Mouse (Mus musculus) mesoderm, embryonic 11.5 days (tissue): ENCODE data around the gene Pias4.
"Not testable (repeated sequence)": the region's sequence is repeated elsewhere in the genome, so short reads cannot be mapped to it uniquely, and the experiment has no call there.

Experiments used
- DNase-seq: peaks from one replicate; pipeline ENCODE4 v3.0.0-alpha.2; 2012; ENCODE audit warnings: low read depth, low spot score

Pias4 gene

GRCm38 (mm10) chr10:81191342-81191982 is 23.7 kb upstream of the Pias4 start:
- DNase-seq = no peak

- DNase-seq = no peak
Observed at GRCm38 (mm10) chr10:81190912-81191321, 23.2 kb upstream of the Pias4 start.

- DNase-seq = no peak
Observed at GRCm38 (mm10) chr10:81190236-81190911, 22.7 kb upstream of the Pias4 start.

GRCm38 (mm10) chr10:81189821-81190220 is 22.1 kb upstream of the Pias4 start:
- DNase-seq = no peak

- no peak for DNase-seq
Observed at GRCm38 (mm10) chr10:81187161-81187560, 19.4 kb upstream of the Pias4 start.

- peak; percentile 61 for DNase-seq
Observed at GRCm38 (mm10) chr10:81184765-81185164, 17.0 kb upstream of the Pias4 start.

- no peak for DNase-seq
Observed at GRCm38 (mm10) chr10:81183805-81184204, 16.1 kb upstream of the Pias4 start, which contains the start of gene 4930442H23Rik. Gene 4930442H23Rik (minus strand): TSS chr10:81183849.

- peak; percentile 100 for DNase-seq
Observed at GRCm38 (mm10) chr10:81182336-81183333, 14.9 kb upstream of the Pias4 start, which contains the start of gene Dapk3. Gene Dapk3 (plus strand): TSS chr10:81183005.

- DNase-seq = not testable (repeated sequence)
Observed at GRCm38 (mm10) chr10:81181860-81182259, 14.1 kb upstream of the Pias4 start.

- DNase-seq = no peak
Observed at GRCm38 (mm10) chr10:81180946-81181345, 13.2 kb upstream of the Pias4 start.

GRCm38 (mm10) chr10:81179451-81180342 is 12.0 kb upstream of the Pias4 start:
- no peak for DNase-seq

GRCm38 (mm10) chr10:81178927-81179326 is 11.2 kb upstream of the Pias4 start:
- DNase-seq = no peak

- DNase-seq = no peak
Observed at GRCm38 (mm10) chr10:81177958-81178712, 10.4 kb upstream of the Pias4 start.

GRCm38 (mm10) chr10:81177491-81177925 is 9.8 kb upstream of the Pias4 start:
- no peak for DNase-seq

GRCm38 (mm10) chr10:81176466-81177271 is 8.9 kb upstream of the Pias4 start, which contains the start of gene Eef2:
Gene Eef2 (plus strand): TSS chr10:81176631.
- DNase-seq = peak; percentile 99

GRCm38 (mm10) chr10:81175936-81176465 is 8.3 kb upstream of the Pias4 start:
- no peak for DNase-seq

GRCm38 (mm10) chr10:81175345-81175701 is 7.6 kb upstream of the Pias4 start:
- DNase-seq = not testable (repeated sequence)

- DNase-seq = peak; percentile 94
Observed at GRCm38 (mm10) chr10:81174617-81175344, 7.1 kb upstream of the Pias4 start.
